Mouse (Mus musculus) CH12.LX (cell line): Measurements from ENCODE around the gene Ranbp9. TPM values are rescaled to one million over a fixed set of nuclear protein-coding genes. Genes with fewer than 3 reads are reported as not detected.

ENCODE experiments used
- DNase-seq: peaks from one replicate; pipeline ENCODE4 v3.0.0-alpha.2; 2013; ENCODE audit errors: extremely low read depth
- H3K27ac ChIP-seq: 2 replicates; pipeline ENCODE4 v1.5.1; 2012; ENCODE audit warnings: low read depth, mild to moderate bottlenecking, control low read depth, moderate library complexity; ENCODE audit not compliant: insufficient read depth
- H3K27me3 ChIP-seq: replicated peaks from 2 replicates; pipeline ENCODE3; 2012; ENCODE audit warnings: inconsistent platforms
- H3K36me3 ChIP-seq, 2 experiments: replicated peaks in 1 of 2; 2 replicates each; pipeline versions ENCODE3 to v1.6.1; 2012; ENCODE audit warnings: inconsistent platforms in 1 of 2, low read length in 1 of 2, mild to moderate bottlenecking in 1 of 2, mixed read lengths in 1 of 2, moderate library complexity in 1 of 2; ENCODE audit not compliant: control insufficient read depth in 1 of 2, insufficient read depth in 1 of 2
- H3K4me1 ChIP-seq, 2 experiments: 2 replicates each; pipeline ENCODE4 v1.6.1; 2012; ENCODE audit warnings: inconsistent platforms in 1 of 2, moderate library complexity in 1 of 2; ENCODE audit not compliant: insufficient read depth in 2 of 2, control insufficient read depth in 1 of 2
- H3K4me2 ChIP-seq: 2 replicates; pipeline ENCODE4 v1.6.1; 2012; ENCODE audit warnings: low read depth, mild to moderate bottlenecking, control low read depth; ENCODE audit not compliant: poor library complexity, insufficient read depth, severe bottlenecking
- H3K4me3 ChIP-seq, 3 experiments: fragments of 150-350 bp in 1 of 3; sonication (generic) in 1 of 3; replicated peaks in 1 of 3; 2 replicates each; pipeline versions ENCODE3 to v1.5.1; 2011 to 2012; ENCODE audit warnings: low read depth in 2 of 3, low read length in 2 of 3, mild to moderate bottlenecking in 2 of 3, moderate library complexity in 2 of 3, control low read depth in 1 of 3, improper control_type of control experiment in 1 of 3, inconsistent platforms in 1 of 3, mixed read lengths in 1 of 3; ENCODE audit not compliant: poor library complexity in 1 of 3
- H3K79me2 ChIP-seq: replicated peaks from 2 replicates; pipeline ENCODE4 v1.6.1; 2012; ENCODE audit warnings: mild to moderate bottlenecking, moderate library complexity; ENCODE audit not compliant: control insufficient read depth, poor library complexity, insufficient read depth, severe bottlenecking; ENCODE audit errors: extremely low read depth
- H3K9ac ChIP-seq: 2 replicates; pipeline ENCODE4 v1.6.1; 2012; ENCODE audit warnings: low read depth, mild to moderate bottlenecking, control low read depth, moderate library complexity; ENCODE audit not compliant: insufficient read depth
- H3K9me3 ChIP-seq: replicated peaks from 2 replicates; pipeline ENCODE3; 2012; ENCODE audit warnings: low read length, inconsistent platforms, mixed read lengths
- CHD2 ChIP-seq: IDR thresholded peaks from 2 replicates; pipeline ENCODE4 v1.6.1; 2011; ENCODE audit warnings: low read length, improper control_type of control experiment
- CTCF ChIP-seq, 2 experiments: IDR thresholded peaks in 1 of 2; conservative IDR thresholded peaks in 1 of 2; 2 replicates each; pipeline ENCODE4 v1.5.1; 2011 to 2012; ENCODE audit warnings: low read depth in 2 of 2, low read length in 2 of 2, improper control_type of control experiment in 1 of 2, inconsistent platforms in 1 of 2, mild to moderate bottlenecking in 1 of 2, moderate library complexity in 1 of 2
- E2F4 ChIP-seq: IDR thresholded peaks from 2 replicates; pipeline ENCODE4 v1.6.1; 2011; ENCODE audit warnings: low read depth, low read length, improper control_type of control experiment; ENCODE audit not compliant: insufficient replicate concordance
- HCFC1 ChIP-seq: IDR thresholded peaks from 2 replicates; pipeline ENCODE4 v1.6.1; 2012; ENCODE audit warnings: low read depth, mild to moderate bottlenecking, inconsistent platforms, low read length, improper control_type of control experiment
- JUN ChIP-seq: IDR thresholded peaks from 2 replicates; pipeline ENCODE4 v1.6.1; 2011; ENCODE audit warnings: low read depth, mild to moderate bottlenecking, low read length, improper control_type of control experiment, moderate library complexity; ENCODE audit not compliant: insufficient read depth
- MAFK ChIP-seq: IDR thresholded peaks from 2 replicates; pipeline ENCODE4 v1.6.1; 2011; ENCODE audit warnings: low read length, improper control_type of control experiment; ENCODE audit not compliant: insufficient replicate concordance
- MAX ChIP-seq: IDR thresholded peaks from 2 replicates; pipeline ENCODE4 v1.6.1; 2011; ENCODE audit warnings: low read length, improper control_type of control experiment
- MEF2A ChIP-seq: IDR thresholded peaks from 2 replicates; pipeline ENCODE4 v1.6.1; 2014; ENCODE audit warnings: low read depth, mild to moderate bottlenecking, inconsistent platforms, low read length, improper control_type of control experiment, borderline replicate concordance
- MXI1 ChIP-seq: IDR thresholded peaks from 2 replicates; pipeline ENCODE4 v1.6.1; 2011; ENCODE audit warnings: mild to moderate bottlenecking, low read depth, low read length, improper control_type of control experiment
- NELFE ChIP-seq: IDR thresholded peaks from 2 replicates; pipeline ENCODE4 v1.6.1; 2011; ENCODE audit warnings: low read depth, low read length, improper control_type of control experiment
- NRF1 ChIP-seq: IDR thresholded peaks from 2 replicates; pipeline ENCODE4 v1.6.1; 2014; ENCODE audit warnings: low read depth, mild to moderate bottlenecking, inconsistent platforms, low read length, improper control_type of control experiment, moderate library complexity
- POLR2A ChIP-seq: IDR thresholded peaks from 2 replicates; pipeline ENCODE4 v1.6.1; 2011; ENCODE audit warnings: low read depth, mild to moderate bottlenecking, improper control_type of control experiment, low read length
- SMC3 ChIP-seq: IDR thresholded peaks from 2 replicates; pipeline ENCODE4 v1.6.1; 2011; ENCODE audit warnings: low read depth, low read length, improper control_type of control experiment
- TBP ChIP-seq: conservative IDR thresholded peaks from 2 replicates; pipeline ENCODE4 v1.6.1; 2011; ENCODE audit warnings: low read depth, low read length, improper control_type of control experiment
- TCF12 ChIP-seq: IDR thresholded peaks from 2 replicates; pipeline ENCODE4 v1.6.1; 2014; ENCODE audit warnings: low read depth, mild to moderate bottlenecking, inconsistent platforms, low read length, improper control_type of control experiment
- UBTF ChIP-seq: IDR thresholded peaks from 2 replicates; pipeline ENCODE4 v1.6.1; 2012; ENCODE audit warnings: low read depth, mild to moderate bottlenecking, inconsistent platforms, low read length, improper control_type of control experiment, moderate library complexity
- USF1 ChIP-seq: IDR thresholded peaks from 2 replicates; pipeline ENCODE4 v1.6.1; 2014; ENCODE audit warnings: low read depth, mild to moderate bottlenecking, inconsistent platforms, low read length, improper control_type of control experiment
- USF2 ChIP-seq: conservative IDR thresholded peaks from 2 replicates; pipeline ENCODE4 v1.6.1; 2011; ENCODE audit warnings: low read depth, low read length, improper control_type of control experiment
- ZMIZ1 ChIP-seq: IDR thresholded peaks from 2 replicates; pipeline ENCODE4 v1.6.1; 2012; ENCODE audit warnings: low read depth, mild to moderate bottlenecking, inconsistent platforms, low read length, improper control_type of control experiment
- dilution Hi-C: fragments of 300-500 bp; cut with MboI; formaldehyde crosslinking; loops from 2 replicates; pipeline ENCODE4 v1.14.3; 2020; ENCODE audit warnings: low sequenced_read_pairs; ENCODE audit not compliant: extremely low pct_unique_long_range_greater_than_20kb, extremely low pct_ligation_motif_present
- in situ Hi-C: fragments of 300-500 bp; cut with MboI; formaldehyde crosslinking; loops from 3 replicates; pipeline ENCODE4 v1.14.3; 2019; ENCODE audit warnings: low sequenced_read_pairs, low pct_ligation_motif_present, low pct_unique_long_range_greater_than_20kb, mixed read lengths
- polyA plus RNA-seq: library from polyadenylated mRNA; unstranded; fragments of >175 nt; gene quantifications from 2 replicates; pipeline ENCODE4 v1.2.1, GENCODE M21; 2012; ENCODE audit warnings: low read depth; ENCODE audit not compliant: insufficient read length
- total RNA-seq, 2 experiments: library from RNA; depleted of rRNA; stranded (reverse); fragments of 300-350 nt in 1 of 2; fragments of >200 nt in 1 of 2; gene quantifications; 2 replicates each; pipeline ENCODE4 v1.2.3; 2012 to 2014

Gene Ranbp9
- total and polyA plus RNA-seq, 3 experiments: 22.0 to 37.6 (median 31.8) TPM

DNA sequence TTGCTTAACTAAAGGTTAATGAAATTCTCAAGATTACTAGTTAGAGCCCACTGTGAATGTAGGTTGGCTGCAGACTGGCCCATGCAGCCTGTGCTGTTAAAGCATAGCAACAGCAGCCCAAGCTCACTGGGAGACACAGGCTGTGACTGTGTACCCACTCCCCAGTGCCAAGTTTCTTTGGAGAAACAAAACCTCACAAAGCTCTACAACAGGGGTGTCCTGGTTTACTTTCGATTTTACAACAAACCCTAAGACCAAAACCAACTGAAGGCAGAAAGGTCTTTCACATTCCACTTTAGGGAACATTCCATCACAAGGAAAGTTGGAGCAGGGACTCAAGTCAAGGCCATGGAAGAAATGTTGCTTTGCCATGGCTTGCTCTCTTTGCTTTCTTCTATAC, 38.5 kb downstream of the Ranbp9 start:
- TF ChIP-seq JUN (no peak), UBTF (no peak), TBP (no peak), NRF1 (no peak), MEF2A (no peak), MAX (no peak), TCF12 (no peak), MAFK (no peak), MXI1 (no peak), CHD2 (no peak), SMC3 (no peak), E2F4 (no peak), POLR2A (no peak), HCFC1 (no peak), USF1 (no peak)
- dilution Hi-C loops (no loop called here), in situ Hi-C loops (no loop called here)
- Histone ChIP-seq H3K27me3 (no peaks in the 10 kb centered on the region), H3K9me3 (no peaks in the 10 kb centered on the region), H3K36me3 (peaks cover 0 to 4% of the 10 kb centered on the region in 2 experiments), H3K9ac (no peak overlapping the region), H3K4me2 (peak overlapping the region; percentile 16; the same call in 1 of the 2 replicates), H3K27ac (no peak overlapping the region), H3K4me3 (no peak overlapping the region), H3K79me2 (peaks cover 26% of the 10 kb centered on the region), H3K4me1 (peaks cover 19 to 82% of the 10 kb centered on the region in 2 experiments)
- DNase-seq: no peak

DNA sequence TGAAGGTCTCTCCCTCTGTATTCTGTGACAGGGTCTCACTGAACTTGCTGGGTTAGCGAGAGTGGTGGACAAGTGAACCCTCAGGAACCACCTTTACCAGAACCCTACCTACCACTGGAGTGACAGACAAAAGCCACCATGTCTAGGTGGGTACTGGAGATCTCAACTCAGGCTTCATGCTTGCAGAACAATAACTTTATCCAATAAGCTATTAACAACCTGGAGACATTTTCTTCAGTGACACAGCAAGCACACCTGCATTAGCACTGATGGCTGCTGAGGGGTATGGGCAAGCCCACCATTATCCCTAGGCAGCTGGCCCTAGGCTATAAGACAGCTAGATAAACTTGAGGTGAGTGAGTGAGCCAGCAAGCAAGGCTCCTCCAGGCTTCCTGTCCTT, 40.7 kb downstream of the Ranbp9 start:
- dilution Hi-C loops (no loop called here), in situ Hi-C loops (no loop called here)
- no peak overlapping the region for H3K9ac ChIP-seq
- H3K4me1 ChIP-seq: peaks cover 9 to 62% of the 10 kb centered on the region in 2 experiments
- no peak for DNase-seq
- H3K4me3 ChIP-seq: no peak overlapping the region
- no peak overlapping the region for H3K4me2 ChIP-seq
- no peak overlapping the region for H3K27ac ChIP-seq
- H3K79me2 ChIP-seq: peaks cover 26% of the 10 kb centered on the region
- no peaks in the 10 kb centered on the region for H3K27me3 ChIP-seq
- no peaks in the 10 kb centered on the region for H3K9me3 ChIP-seq
- TF ChIP-seq CTCF (conservative IDR thresholded peaks at IDR 0.05 in 1 of 2, IDR thresholded peaks at IDR 0.05 in 1 of 2; ENCODE audit: low read depth in 2 of 2, low read length in 2 of 2) (no peak), NELFE (no peak), CHD2 (no peak), ZMIZ1 (no peak), USF2 (no peak)
- H3K36me3 ChIP-seq: peaks cover 0 to 5% of the 10 kb centered on the region in 2 experiments
